Mouse (Mus musculus): ENCODE measurements around the gene Olfr695. TPM values are rescaled to one million over a fixed set of nuclear protein-coding genes. Genes with fewer than 3 reads are reported as not detected.

Olfr695 gene
- total and polyA plus RNA-seq, 3 experiments, result not detected

- H3K9ac ChIP-seq (ENCODE audit: control insufficient read depth, low read depth, low read length, poor library complexity, severe bottlenecking), result no peak overlapping the region
- H3K9me3 ChIP-seq (replicated peaks; ENCODE audit: insufficient read depth, low read length), result no peaks in the 10 kb centered on the region
- no peaks in the 10 kb centered on the region for H3K36me3 ChIP-seq (ENCODE audit: control insufficient read depth in 1 of 2, insufficient read depth in 2 of 2, low read length in 2 of 2)
- H3K27me3 ChIP-seq (ENCODE audit: control insufficient read depth in 1 of 2, insufficient read depth in 2 of 2, low read length in 2 of 2), result no peaks in the 10 kb centered on the region
- no peak for DNase-seq (ENCODE audit: low read depth, low spot score)
- H3K4me3 ChIP-seq (ENCODE audit: control insufficient read depth in 1 of 2, insufficient read depth in 1 of 2, low read depth in 2 of 2, low read length in 2 of 2), result no peak overlapping the region
- TF ChIP-seq JUND (IDR thresholded peaks at IDR 0.05; ENCODE audit: low read depth, low read length) (no peak), HCFC1 (IDR thresholded peaks at IDR 0.05; ENCODE audit: low read depth, low read length) (no peak), TCF12 (IDR thresholded peaks at IDR 0.05; ENCODE audit: low read depth, low read length) (no peak), POLR2AphosphoS5 (IDR thresholded peaks at IDR 0.05; ENCODE audit: borderline replicate concordance, low read depth, low read length) (no peak), CHD1 (IDR thresholded peaks at IDR 0.05; ENCODE audit: low read depth, low read length) (no peak), KAT2A (conservative IDR thresholded peaks at IDR 0.05; ENCODE audit: low read depth, low read length) (no peak), USF1 (IDR thresholded peaks at IDR 0.05; ENCODE audit: low read depth, low read length) (no peak), MXI1 (IDR thresholded peaks at IDR 0.05; ENCODE audit: low read depth, low read length) (no peak), E2F4 (IDR thresholded peaks at IDR 0.05; ENCODE audit: borderline replicate concordance, low read depth, low read length) (no peak), MEF2A (IDR thresholded peaks at IDR 0.05; ENCODE audit: extremely low read depth, insufficient replicate concordance, low read depth, low read length, poor library complexity, severe bottlenecking) (no peak), TAL1 (IDR thresholded peaks at IDR 0.05; ENCODE audit: low read length) (no peak), USF2 (IDR thresholded peaks at IDR 0.05; ENCODE audit: borderline replicate concordance in 1 of 2, insufficient read depth in 1 of 2, low read depth in 1 of 2, low read length in 2 of 2) (no peak), BHLHE40 (IDR thresholded peaks at IDR 0.05; ENCODE audit: borderline replicate concordance, low read depth, low read length) (no peak)
- no peaks in the 10 kb centered on the region for H3K79me2 ChIP-seq (ENCODE audit: control insufficient read depth, insufficient read depth, low read length, poor library complexity)
- no peaks in the 10 kb centered on the region for H3K4me1 ChIP-seq (ENCODE audit: control insufficient read depth in 1 of 2, insufficient read depth in 2 of 2, low read length in 2 of 2)
- no peak overlapping the region for H3K27ac ChIP-seq (ENCODE audit: control insufficient read depth, low read depth, low read length)
Measured at GRCm38 (mm10) chr7:106745811-106746210, 29.6 kb upstream of the Olfr695 start.

- no peak within 1 kb of the TSS for H3K27ac ChIP-seq (ENCODE audit: control insufficient read depth, low read depth, low read length)
- TF ChIP-seq TAL1 (IDR thresholded peaks at IDR 0.05; ENCODE audit: low read length), result no peak
- no peak for TF ChIP-seq NRF1 (IDR thresholded peaks at IDR 0.05; ENCODE audit: insufficient read depth, low read depth, low read length, poor library complexity, severe bottlenecking)
- TF ChIP-seq CHD1 (IDR thresholded peaks at IDR 0.05; ENCODE audit: low read depth, low read length), result no peak
- no peak for TF ChIP-seq RAD21 (IDR thresholded peaks at IDR 0.05; ENCODE audit: low read depth, low read length)
- no peak for TF ChIP-seq SIN3A (IDR thresholded peaks at IDR 0.05; ENCODE audit: low read length)
- TF ChIP-seq ZMIZ1 (IDR thresholded peaks at IDR 0.05; ENCODE audit: low read depth, low read length), result no peak
- no peak for TF ChIP-seq ZC3H11A (IDR thresholded peaks at IDR 0.05; ENCODE audit: low read depth, low read length)
- no peak for TF ChIP-seq RCOR1 (IDR thresholded peaks at IDR 0.05; ENCODE audit: low read depth, low read length)
- TF ChIP-seq POLR2AphosphoS2 (IDR thresholded peaks at IDR 0.05; ENCODE audit: low read length), result no peak
- no peak for TF ChIP-seq BHLHE40 (IDR thresholded peaks at IDR 0.05; ENCODE audit: borderline replicate concordance, low read depth, low read length)
- no peak for TF ChIP-seq ZNF384 (IDR thresholded peaks at IDR 0.05; ENCODE audit: low read depth, low read length)
- no peak for TF ChIP-seq MYB (IDR thresholded peaks at IDR 0.05; ENCODE audit: low read depth, low read length)
- TF ChIP-seq CTCF (IDR thresholded peaks at IDR 0.05 in 2 of 3, conservative IDR thresholded peaks at IDR 0.05 in 1 of 3; ENCODE audit: control insufficient read depth in 1 of 3, insufficient read depth in 1 of 3, low read depth in 2 of 3, low read length in 3 of 3, poor library complexity in 1 of 3, severe bottlenecking in 1 of 3), result no peak
- no peak for TF ChIP-seq USF2 (IDR thresholded peaks at IDR 0.05; ENCODE audit: borderline replicate concordance in 1 of 2, insufficient read depth in 1 of 2, low read depth in 1 of 2, low read length in 2 of 2)
- no peak for TF ChIP-seq USF1 (IDR thresholded peaks at IDR 0.05; ENCODE audit: low read depth, low read length)
- no peak for TF ChIP-seq EP300 (IDR thresholded peaks at IDR 0.05; ENCODE audit: low read depth in 1 of 2, low read length in 2 of 2)
- TF ChIP-seq GABPA (IDR thresholded peaks at IDR 0.05; ENCODE audit: low read depth, low read length), result no peak
- no peak for TF ChIP-seq ZKSCAN1 (IDR thresholded peaks at IDR 0.05; ENCODE audit: low read depth, low read length)
- no peak for TF ChIP-seq NELFE (IDR thresholded peaks at IDR 0.05; ENCODE audit: low read depth, low read length)
- DNase-seq (ENCODE audit: low read depth, low spot score), result no peak
- no peaks in the 10 kb centered on the region for H3K9me3 ChIP-seq (replicated peaks; ENCODE audit: insufficient read depth, low read length)
- H3K79me2 ChIP-seq (ENCODE audit: control insufficient read depth, insufficient read depth, low read length, poor library complexity), result no peaks in the 10 kb centered on the region
- no peak within 1 kb of the TSS for H3K4me3 ChIP-seq (ENCODE audit: control insufficient read depth in 1 of 2, insufficient read depth in 1 of 2, low read depth in 2 of 2, low read length in 2 of 2)
- no peaks in the 10 kb centered on the region for H3K4me1 ChIP-seq (ENCODE audit: control insufficient read depth in 1 of 2, insufficient read depth in 2 of 2, low read length in 2 of 2)
- H3K27me3 ChIP-seq (ENCODE audit: control insufficient read depth in 1 of 2, insufficient read depth in 2 of 2, low read length in 2 of 2), result no peaks in the 10 kb centered on the region
- no peak within 1 kb of the TSS for H3K9ac ChIP-seq (ENCODE audit: control insufficient read depth, low read depth, low read length, poor library complexity, severe bottlenecking)
- no peaks in the 10 kb centered on the region for H3K36me3 ChIP-seq (ENCODE audit: control insufficient read depth in 1 of 2, insufficient read depth in 2 of 2, low read length in 2 of 2)
Measured at GRCm38 (mm10) chr7:106742343-106742742, 26.1 kb upstream of the Olfr695 start, which contains the start of gene Olfr697. Gene Olfr697 (minus strand): TSS chr7:106742443.

Data from MEL (cell line).